In genomic region chr2:34739684-34740391, GRCm38 (mm10) we compare ENCODE assay signal across 26 mouse cellular contexts. TPM values are rescaled to one million over a fixed set of nuclear protein-coding genes. Genes with fewer than 3 reads are reported as not detected.
A peak's percentile ranks its signal among the peaks of the same experiment; 100 is the strongest.
DNase-seq lines count a peak whose midpoint lies in the region; ATAC-seq lines count a peak whose summit lies in the region.
"Had no signal": no experiment of that assay in that cellular context is flagged by ENCODE, and none has a peak within 500 bp of the region (broad histone marks: within the 10 kb centered on the region; RNA-seq: fewer than 3 reads in every experiment).

No protein-coding gene starts in this region.

- peaks cover 17% of the 10 kb centered on the region for H3K4me1 ChIP-seq in heart, embryonic 12.5 days (replicated peaks)
- H3K4me1 ChIP-seq in liver, embryonic 15.5 days (replicated peaks) = peaks cover 78% of the 10 kb centered on the region
- no peaks in the 10 kb centered on the region for H3K4me1 ChIP-seq in forebrain, embryonic 13.5 days
- H3K4me1 ChIP-seq: kidney, embryonic 15.5 days; limb, embryonic 13.5 days had no signal

- no peaks in the 10 kb centered on the region for H3K9me3 ChIP-seq in heart, embryonic 12.5 days (replicated peaks)
- H3K9me3 ChIP-seq in liver, embryonic 15.5 days (replicated peaks) = no peaks in the 10 kb centered on the region
- no peaks in the 10 kb centered on the region for H3K9me3 ChIP-seq in forebrain, embryonic 13.5 days (replicated peaks)
- H3K9me3 ChIP-seq: kidney, embryonic 15.5 days; limb, embryonic 13.5 days; megakaryocyte, embryonic 14.5 days had no signal

- peak; percentile 77; the same call in 1 of the 2 replicates for ATAC-seq in heart, embryonic 12.5 days (ENCODE audit: insufficient number of reproducible peaks, low FRiP score)
- peak; percentile 91 for ATAC-seq in erythroblast, adult 5-6 weeks (replicated peaks; ENCODE audit: low FRiP score, poor library complexity, severe bottlenecking)
- peak; percentile 94 for ATAC-seq in liver, embryonic 15.5 days (ENCODE audit: insufficient read depth)
- ATAC-seq in forebrain, embryonic 13.5 days = no peak
- ATAC-seq: CD4-positive, CD25-positive, alpha-beta regulatory T cell, adult 4 months; forebrain, embryonic 14.5 days; hindbrain, postnatal 0 days; intestine, embryonic 16.5 days; Patski had no signal

- intact Hi-C loops in heart, postnatal 36 days (cut with DNase I) = no loop called here

- H3K4me2 ChIP-seq in heart, embryonic 12.5 days = no peak overlapping the region
- peak overlapping the region; percentile 51 for H3K4me2 ChIP-seq in liver, embryonic 15.5 days
- H3K4me2 ChIP-seq in forebrain, embryonic 13.5 days = no peak overlapping the region
- H3K4me2 ChIP-seq: kidney, embryonic 15.5 days; limb, embryonic 13.5 days; lung, embryonic 14.5 days had no signal

- H3K9ac ChIP-seq in heart, embryonic 12.5 days = no peak overlapping the region
- H3K9ac ChIP-seq in liver, embryonic 15.5 days = peak overlapping the region; percentile 29; the same call in 1 of the 2 replicates
- no peak overlapping the region for H3K9ac ChIP-seq in forebrain, embryonic 13.5 days
- H3K9ac ChIP-seq: kidney, embryonic 15.5 days; limb, embryonic 13.5 days; lung, embryonic 14.5 days had no signal

- DNase-seq in heart, postnatal 36 days = no peak
- peak; percentile 67 for DNase-seq in MEL-GATA-1-ER (ENCODE audit: extremely low read depth, low read depth)
- DNase-seq in adrenal gland, postnatal 4 days (ENCODE audit: low spot score in 2 of 2) = no peak
- no peak for DNase-seq in adrenal gland, postnatal 36 days
- DNase-seq: cerebellum, adult 9-10 months; heart, adult 18-20 months; kidney, postnatal 36 days; layer of hippocampus, postnatal 36 days; lung, embryonic 14.5 days; midbrain, embryonic 14.5 days; right cerebral cortex, postnatal 14 days; spleen, adult 18-20 months; thymus, adult 18-20 months; thymus, postnatal 4 days had no signal

- no peak overlapping the region for H3K4me3 ChIP-seq in heart, embryonic 12.5 days
- peak overlapping the region; percentile 0; the same call in 1 of the 2 replicates for H3K4me3 ChIP-seq in liver, embryonic 15.5 days (replicated peaks)
- H3K4me3 ChIP-seq in forebrain, embryonic 13.5 days = no peak overlapping the region
- H3K4me3 ChIP-seq: kidney, embryonic 15.5 days; limb, embryonic 13.5 days; megakaryocyte, embryonic 14.5 days had no signal

- 58% methylated on average over 1 of the region's 1 CpGs for WGBS in heart, embryonic 12.5 days
- 22% methylated on average over 1 of the region's 1 CpGs for WGBS in liver, embryonic 15.5 days (ENCODE audit: insufficient replicate concordance)
- 72% methylated on average over 1 of the region's 1 CpGs for WGBS in forebrain, embryonic 13.5 days

- peak overlapping the region; percentile 27; the same call in 1 of the 2 replicates for H3K27ac ChIP-seq in heart, embryonic 12.5 days (ENCODE audit: poor library complexity, severe bottlenecking)
- peak overlapping the region; percentile 91 for H3K27ac ChIP-seq in liver, embryonic 15.5 days (replicated peaks)
- H3K27ac ChIP-seq in forebrain, embryonic 13.5 days = no peak overlapping the region
- H3K27ac ChIP-seq: hindbrain, postnatal 0 days; kidney, embryonic 15.5 days; limb, embryonic 13.5 days had no signal

- peaks cover 6% of the 10 kb centered on the region; the same call in 1 of the 2 replicates for H3K36me3 ChIP-seq in heart, embryonic 12.5 days
- peaks cover 36% of the 10 kb centered on the region for H3K36me3 ChIP-seq in liver, embryonic 15.5 days (replicated peaks)
- H3K36me3 ChIP-seq in forebrain, embryonic 13.5 days (ENCODE audit: poor library complexity, severe bottlenecking) = peaks cover 8% of the 10 kb centered on the region; the same call in 1 of the 2 replicates

- no peaks in the 10 kb centered on the region for H3K27me3 ChIP-seq in heart, embryonic 12.5 days (replicated peaks)
- no peaks in the 10 kb centered on the region for H3K27me3 ChIP-seq in liver, embryonic 15.5 days
- H3K27me3 ChIP-seq in forebrain, embryonic 13.5 days = no peaks in the 10 kb centered on the region
- H3K27me3 ChIP-seq: kidney, embryonic 15.5 days; limb, embryonic 13.5 days; megakaryocyte, embryonic 14.5 days; Patski had no signal

RNA-seq across cellular contexts. Expression of gene Gapvd1, which starts 15.2 kb away (rescaled TPM):
- polyA plus RNA-seq in heart, embryonic 12.5 days (2016; fragmentation: Nextera tagmentation; extraction: Ambion mirVana) = 78.5 and 81.3 TPM in 2 replicates
- 10 to 100 TPM; 37.5 to 41.5 TPM for total RNA-seq in heart, postnatal 36 days (2021)
- total RNA-seq in erythroblast, adult 5-6 weeks (2015; ENCODE audit: low replicate concordance) = 308 and 329 TPM in 2 replicates
- 761 and 1,292 TPM in 2 replicates for total RNA-seq in erythroblast, adult 5-6 weeks (2017; ENCODE audit: low replicate concordance)
- polyA plus RNA-seq in liver, embryonic 15.5 days (2015; fragmentation: Nextera tagmentation; extraction: Ambion mirVana) = 79.9 and 89.4 TPM in 2 replicates
- total RNA-seq in adrenal gland, postnatal 4 days (2021) = 10 to 100 TPM; 69.2 to 79.9 TPM
- total RNA-seq in adrenal gland, postnatal 36 days (2021) = 10 to 100 TPM; 57.9 to 62.0 TPM
- polyA plus RNA-seq in forebrain, embryonic 13.5 days (2015; fragmentation: Nextera tagmentation; extraction: Ambion mirVana) = 112 and 123 TPM in 2 replicates

RNA-seq across cellular contexts. Expression of gene Hspa5, which starts 31.9 kb away (rescaled TPM):
- polyA plus RNA-seq in heart, embryonic 12.5 days (2016; fragmentation: Nextera tagmentation; extraction: Ambion mirVana) = 916 and 917 TPM in 2 replicates
- 100 to 1,000 TPM; 565 to 705 TPM for total RNA-seq in heart, postnatal 36 days (2021)
- total RNA-seq in erythroblast, adult 5-6 weeks (2015; ENCODE audit: low replicate concordance) = 229 and 240 TPM in 2 replicates
- total RNA-seq in erythroblast, adult 5-6 weeks (2017; ENCODE audit: low replicate concordance) = 904 and 907 TPM in 2 replicates
- polyA plus RNA-seq in liver, embryonic 15.5 days (2015; fragmentation: Nextera tagmentation; extraction: Ambion mirVana) = 509 TPM in 2 replicates
- total RNA-seq in adrenal gland, postnatal 4 days (2021) = 100 to 1,000 TPM; 449 to 473 TPM
- total RNA-seq in adrenal gland, postnatal 36 days (2021) = 100 to 1,000 TPM; 651 to 795 TPM
- polyA plus RNA-seq in forebrain, embryonic 13.5 days (2015; fragmentation: Nextera tagmentation; extraction: Ambion mirVana) = 424 and 446 TPM in 2 replicates

RNA-seq across cellular contexts. Expression of gene Rabepk, which starts 59.9 kb away (rescaled TPM):
- polyA plus RNA-seq in heart, embryonic 12.5 days (2016; fragmentation: Nextera tagmentation; extraction: Ambion mirVana) = 26.0 and 26.1 TPM in 2 replicates
- 10 to 100 TPM; 12.2 to 14.2 TPM for total RNA-seq in heart, postnatal 36 days (2021)
- 1.2 and 7.1 TPM in 2 replicates for total RNA-seq in erythroblast, adult 5-6 weeks (2015; ENCODE audit: low replicate concordance)
- total RNA-seq in erythroblast, adult 5-6 weeks (2017; ENCODE audit: low replicate concordance) = 10.1 and 10.2 TPM in 2 replicates
- polyA plus RNA-seq in liver, embryonic 15.5 days (2015; fragmentation: Nextera tagmentation; extraction: Ambion mirVana) = 20.1 and 22.3 TPM in 2 replicates
- total RNA-seq in adrenal gland, postnatal 4 days (2021) = 10 to 100 TPM; 29.7 to 31.4 TPM
- 10 to 100 TPM; 27.6 to 29.7 TPM for total RNA-seq in adrenal gland, postnatal 36 days (2021)
- 27.2 and 29.8 TPM in 2 replicates for polyA plus RNA-seq in forebrain, embryonic 13.5 days (2015; fragmentation: Nextera tagmentation; extraction: Ambion mirVana)
